Mouse (Mus musculus): Measurements from ENCODE around the gene Caly.

Caly gene

GRCm38 (mm10) chr7:140090601-140091000 is 8.3 kb upstream of the Caly start:
- DNase-seq (ENCODE audit: low spot score in 2 of 2), result no peak

GRCm38 (mm10) chr7:140081408-140082241 is 723 bp downstream of the Caly start:
- DNase-seq (ENCODE audit: low spot score in 2 of 2), result no peak

GRCm38 (mm10) chr7:140080503-140081156 is 1.7 kb downstream of the Caly start:
- DNase-seq (ENCODE audit: low spot score in 2 of 2), result peak; percentile 41 to 51

GRCm38 (mm10) chr7:140078711-140079110 is 3.6 kb downstream of the Caly start:
- peak in 1 of 2 experiments; percentile 44 for DNase-seq (ENCODE audit: low spot score in 2 of 2)

DNA sequence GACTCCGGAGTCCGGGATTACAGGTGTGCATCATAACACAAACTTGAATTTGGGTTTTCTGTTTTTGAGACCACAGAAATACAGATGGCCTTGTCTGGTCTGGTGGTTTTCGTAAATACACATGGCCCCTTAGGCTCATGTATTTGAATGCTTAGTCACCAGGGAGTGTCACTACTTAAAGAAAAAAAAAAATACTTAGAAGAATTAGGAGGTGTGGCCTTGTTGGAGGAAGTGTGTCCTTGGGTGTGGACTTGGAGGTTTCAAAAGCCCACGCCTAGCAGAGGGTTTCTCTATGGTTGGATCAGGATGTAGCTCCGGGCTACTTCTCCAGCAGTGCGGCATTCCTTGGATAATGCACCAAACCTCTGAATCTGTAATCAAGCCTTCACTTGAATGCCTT is 4.7 kb downstream of the Caly start:
- DNase-seq (ENCODE audit: low spot score in 2 of 2), result no peak

- DNase-seq (ENCODE audit: low spot score in 2 of 2), result peak in 1 of 2 experiments; percentile 19
Measured at GRCm38 (mm10) chr7:140070042-140070711, 12.2 kb downstream of the Caly start.

- no peak for DNase-seq (ENCODE audit: low spot score in 2 of 2)
Measured at GRCm38 (mm10) chr7:140067397-140067796, 15.0 kb downstream of the Caly start.

DNA sequence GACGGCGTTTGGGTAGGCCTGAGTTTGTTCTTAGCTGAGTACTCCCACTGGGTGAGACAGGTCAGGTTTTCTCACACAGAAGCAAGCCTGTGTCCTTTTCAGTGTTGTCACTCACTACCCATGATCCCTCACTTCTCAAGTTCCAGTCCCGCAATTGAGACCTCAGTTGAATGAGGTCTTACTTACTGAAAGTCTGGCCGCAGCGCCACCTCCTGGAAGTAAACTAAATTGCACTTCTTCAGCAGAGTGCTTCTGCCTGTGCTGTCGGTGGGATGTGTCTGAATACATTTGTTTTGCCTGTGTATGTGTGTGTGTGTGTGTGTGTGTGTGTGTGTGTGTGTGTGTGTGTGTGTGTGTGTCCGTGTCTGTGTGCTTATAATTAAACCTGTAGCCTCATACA is 19.3 kb downstream of the Caly start:
- DNase-seq (ENCODE audit: low spot score in 2 of 2), result peak in 1 of 2 experiments; percentile 30

DNA sequence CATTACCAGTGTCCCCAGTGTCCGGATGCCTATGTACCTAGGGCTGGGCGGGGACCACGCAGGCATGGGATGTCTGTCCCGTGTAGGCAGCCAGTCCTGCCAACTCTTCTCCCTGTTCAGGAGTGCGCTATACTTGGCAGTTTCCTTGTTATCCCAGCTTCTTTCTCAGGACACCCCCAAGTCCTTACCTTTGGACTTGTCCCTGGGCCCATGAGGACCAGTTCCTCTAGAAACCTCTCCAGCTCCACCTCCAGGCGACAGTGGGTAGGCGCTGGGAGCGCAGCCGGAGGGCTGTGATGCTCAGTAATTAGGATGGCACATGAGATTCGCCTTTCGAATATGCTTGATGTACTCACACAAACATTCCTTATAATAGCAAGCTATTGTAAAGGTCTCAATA is 20.0 kb downstream of the Caly start:
- DNase-seq (ENCODE audit: low spot score in 2 of 2), result no peak

GRCm38 (mm10) chr7:140061832-140062130 is 20.6 kb downstream of the Caly start:
- no peak for DNase-seq (ENCODE audit: low spot score in 2 of 2)

DNA sequence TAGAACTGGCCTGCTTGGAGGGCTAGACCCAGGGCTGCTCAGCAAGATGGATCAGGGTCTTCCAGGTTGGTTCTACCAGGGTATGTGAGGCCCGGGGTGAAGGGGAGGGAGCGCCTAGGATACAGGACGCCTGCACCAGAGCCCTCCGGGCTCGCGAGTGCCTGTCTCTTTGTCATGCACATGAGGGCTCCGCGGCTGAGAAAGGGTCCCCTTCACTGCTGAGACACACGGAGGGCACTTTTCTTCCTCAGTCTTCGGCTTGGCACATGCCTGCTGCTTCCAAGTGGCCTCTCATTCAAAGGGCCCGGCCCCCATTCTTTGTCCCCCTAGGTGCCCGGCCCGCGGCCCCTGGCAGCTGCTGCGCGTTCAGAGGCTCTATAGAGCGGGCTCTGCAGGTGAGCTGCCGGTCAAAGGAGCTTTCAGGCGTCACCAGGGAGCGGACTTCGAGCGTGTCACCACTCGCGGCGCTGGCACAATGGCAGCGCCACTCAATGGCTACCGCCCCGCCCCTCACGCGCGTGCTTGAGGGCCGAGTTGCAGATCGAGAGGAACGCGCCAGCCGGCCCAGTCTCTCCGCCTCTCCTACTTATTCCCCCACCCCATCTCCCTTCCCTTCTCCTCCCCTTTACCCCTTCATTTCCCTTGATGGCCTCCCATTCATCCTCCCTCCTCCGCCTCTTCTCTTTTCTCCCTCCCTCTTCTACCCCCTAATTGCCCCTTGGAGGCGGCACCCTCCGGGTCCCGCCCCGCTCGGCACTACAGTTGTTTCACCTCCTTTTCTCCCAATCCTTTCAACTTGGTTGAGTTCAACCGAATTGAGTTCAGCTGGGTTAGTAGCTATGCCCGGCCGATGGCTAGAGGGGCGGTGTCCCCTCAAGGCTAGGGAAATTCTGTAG is 21.2 kb downstream of the Caly start:
- no peak for DNase-seq (ENCODE audit: low spot score in 2 of 2)

DNA sequence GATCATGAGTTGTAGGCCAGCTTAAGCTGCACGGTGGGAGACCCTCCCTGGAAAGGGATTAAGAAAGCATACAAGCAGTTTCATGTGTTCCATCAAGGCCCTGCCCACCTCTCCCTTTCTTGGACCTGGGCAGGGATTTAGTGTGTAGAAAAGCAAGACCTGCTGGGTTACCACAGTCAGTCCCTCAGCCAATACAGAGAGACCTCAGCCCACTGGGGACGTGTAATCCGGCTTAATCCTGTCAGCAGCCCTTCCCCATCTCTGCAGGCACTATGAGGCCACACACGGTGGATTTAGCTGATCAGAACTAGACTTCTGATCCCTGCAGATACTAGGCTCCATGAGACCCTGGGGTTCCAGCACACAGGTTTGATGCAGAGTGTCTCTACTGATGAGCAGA is 22.7 kb downstream of the Caly start:
- DNase-seq (ENCODE audit: low spot score in 2 of 2), result no peak

DNA sequence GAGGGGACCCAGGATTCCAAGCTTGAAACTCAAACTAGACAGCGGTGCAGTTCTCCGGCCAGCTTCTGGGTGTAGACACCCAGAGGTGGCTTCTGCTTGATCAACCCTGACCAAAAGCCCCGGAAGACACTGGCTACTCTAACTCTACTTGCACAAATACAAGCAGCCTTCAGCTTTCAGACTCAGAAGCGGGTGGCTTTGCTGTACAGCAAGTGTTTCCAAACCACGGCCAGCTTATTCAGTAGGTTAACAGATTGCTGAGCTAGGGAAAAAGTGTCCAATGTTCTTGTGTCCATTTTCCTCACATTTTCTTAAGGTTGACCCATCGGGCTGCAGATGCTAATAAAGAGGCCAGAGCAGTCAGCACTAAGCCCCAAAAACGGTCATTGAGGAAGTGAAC is 23.8 kb downstream of the Caly start:
- DNase-seq (ENCODE audit: low spot score in 2 of 2), result no peak

GRCm38 (mm10) chr7:140057413-140058407 is 24.6 kb downstream of the Caly start:
- no peak for DNase-seq (ENCODE audit: low spot score in 2 of 2)

DNA sequence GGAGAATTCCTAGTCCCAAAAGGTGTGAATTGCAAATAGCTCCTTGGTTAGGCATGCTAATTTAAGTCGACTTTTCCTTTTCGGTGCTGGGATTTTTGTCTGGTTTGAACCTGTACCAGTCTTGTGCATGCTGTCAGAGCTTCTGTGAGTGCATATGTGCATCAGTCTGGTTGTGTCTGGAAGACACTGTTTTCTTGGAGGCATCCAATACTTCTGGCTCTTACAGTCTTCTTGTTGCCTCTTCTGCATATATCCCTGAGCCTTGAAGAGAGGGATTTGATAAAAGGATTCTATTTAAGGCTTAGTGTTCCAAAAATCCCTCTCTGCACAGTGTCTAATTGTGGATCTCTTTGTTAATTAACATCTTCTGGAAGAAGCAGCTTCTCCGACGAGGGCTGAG is 28.2 kb downstream of the Caly start:
- DNase-seq (ENCODE audit: low spot score in 2 of 2), result no peak

- DNase-seq (ENCODE audit: low spot score in 2 of 2), result no peak
Measured at GRCm38 (mm10) chr7:140049115-140049689, 33.1 kb downstream of the Caly start.

GRCm38 (mm10) chr7:140048361-140049114 is 33.8 kb downstream of the Caly start, which contains the start of gene Msx3:
Gene Msx3 (minus strand): TSS chr7:140049089.
- DNase-seq (ENCODE audit: low spot score in 2 of 2), result no peak

- DNase-seq (ENCODE audit: low spot score in 2 of 2), result no peak
Measured at GRCm38 (mm10) chr7:140047811-140048311, 34.5 kb downstream of the Caly start.

DNA sequence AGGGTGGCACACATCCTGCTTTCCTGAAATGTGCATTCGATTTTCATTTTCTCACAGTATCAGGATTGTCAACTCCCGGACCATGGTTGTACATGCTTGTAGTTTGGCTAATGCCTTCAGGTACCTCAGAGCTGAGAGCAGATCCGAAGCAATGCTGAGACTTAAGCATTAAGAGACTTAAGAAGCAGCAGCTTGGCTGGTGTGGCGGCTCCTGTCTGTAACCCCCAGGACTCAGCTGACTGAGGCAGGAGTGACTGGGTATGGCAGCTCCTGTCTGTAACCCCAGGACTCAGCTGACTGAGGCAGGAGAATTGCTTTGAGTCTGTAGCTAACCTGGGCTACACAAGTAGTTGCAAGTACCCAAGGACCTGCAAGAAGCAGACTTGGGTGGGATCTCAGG is 36.8 kb downstream of the Caly start:
- DNase-seq (ENCODE audit: low spot score in 2 of 2), result no peak
